Mouse (Mus musculus): ENCODE measurements around the gene Pole3. TPM values are rescaled to one million over a fixed set of nuclear protein-coding genes. Genes with fewer than 3 reads are reported as not detected.

The Pole3 gene
- total and polyA plus RNA-seq, 3 experiments, result 36.3 to 73.9 (median 37.2) TPM

DNA sequence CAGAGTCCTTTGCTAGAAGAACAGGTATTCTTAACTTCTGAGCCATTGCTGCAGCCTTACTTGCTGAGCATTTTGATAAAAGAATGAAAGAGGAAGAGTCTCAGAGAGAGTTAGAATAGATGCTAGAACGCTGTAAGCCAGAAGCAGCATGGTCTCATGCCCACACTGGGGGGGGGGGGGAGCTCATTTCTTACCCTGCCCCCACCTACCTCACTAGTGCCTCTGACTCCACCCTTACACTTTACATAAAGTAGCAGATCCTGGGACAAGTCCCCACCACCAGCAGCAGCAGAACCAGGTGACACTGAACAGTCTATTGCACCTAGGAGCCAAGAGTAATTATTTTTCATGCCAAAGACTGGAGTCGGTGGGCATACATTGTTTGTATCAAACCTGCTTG is 49.7 kb downstream of the Pole3 start:
- ATAC-seq (ENCODE audit: extremely low read depth, insufficient number of reproducible peaks, low FRiP score, poor library complexity, severe bottlenecking), result no peak
- TF ChIP-seq GATA2 (IDR thresholded peaks at IDR 0.05; ENCODE audit: borderline replicate concordance, low read depth, low read length) (no peak), POLR2AphosphoS5 (IDR thresholded peaks at IDR 0.05; ENCODE audit: insufficient replicate concordance, low read depth, low read length) (no peak), CTCF (IDR thresholded peaks at IDR 0.05; ENCODE audit: low read depth, low read length) (no peak), TAL1 (conservative IDR thresholded peaks at IDR 0.05; ENCODE audit: low read depth, low read length) (no peak), GATA1 (IDR thresholded peaks at IDR 0.05; ENCODE audit: borderline replicate concordance, low read length) (no peak)
- Histone ChIP-seq H3K4me3 (ENCODE audit: low read depth, low read length) (no peak overlapping the region), H3K27me3 (ENCODE audit: insufficient read depth, low read length) (0 out of 2 replicates have a peak, but pooled peaks cover 2% of the 10 kb centered on the region), H3K9me3 (replicated peaks) (no peaks in the 10 kb centered on the region), H3K4me1 (ENCODE audit: insufficient read depth, low read depth, low read length) (peaks cover 13% of the 10 kb centered on the region), H3K36me3 (replicated peaks) (no peaks in the 10 kb centered on the region)
- no peak for DNase-seq (ENCODE audit: low spot score)

Other genes starting within 250 kb of the Pole3 start
- gene Fkbp15, start 164.5 kb downstream of the Pole3 start, total RNA-seq (2014; fragmentation: Nextera tagmentation), result 54.2 and 60.9 TPM in 2 replicates
- gene Fkbp15, start 164.5 kb downstream of the Pole3 start, total RNA-seq (2017), result 60.0 and 60.3 TPM in 2 replicates
- 14.5 and 16.7 TPM in 2 replicates for gene Fkbp15, start 164.5 kb downstream of the Pole3 start, polyA plus RNA-seq (2012)
- gene Slc31a1, start 164.3 kb downstream of the Pole3 start, total RNA-seq (2014; fragmentation: Nextera tagmentation), result 46.4 and 47.5 TPM in 2 replicates
- gene Slc31a1, start 164.3 kb downstream of the Pole3 start, total RNA-seq (2017), result 25.7 and 30.4 TPM in 2 replicates
- 2.2 and 3.4 TPM in 2 replicates for gene Slc31a1, start 164.3 kb downstream of the Pole3 start, polyA plus RNA-seq (2012)
- gene Cdc26, start 116.4 kb downstream of the Pole3 start, total RNA-seq (2014; fragmentation: Nextera tagmentation), result 120 and 128 TPM in 2 replicates
- 120 and 148 TPM in 2 replicates for gene Cdc26, start 116.4 kb downstream of the Pole3 start, total RNA-seq (2017)
- 9.6 and 44.1 TPM in 2 replicates for gene Cdc26, start 116.4 kb downstream of the Pole3 start, polyA plus RNA-seq (2012)
- 23.0 and 26.8 TPM in 2 replicates for gene Prpf4, start 116.3 kb downstream of the Pole3 start, total RNA-seq (2014; fragmentation: Nextera tagmentation)
- gene Prpf4, start 116.3 kb downstream of the Pole3 start, total RNA-seq (2017), result 21.5 and 23.1 TPM in 2 replicates
- 2.5 and 4.1 TPM in 2 replicates for gene Prpf4, start 116.3 kb downstream of the Pole3 start, polyA plus RNA-seq (2012)
- not detected in 2 replicates for gene Rnf183, start 89.8 kb downstream of the Pole3 start, total RNA-seq (2014; fragmentation: Nextera tagmentation)
- not detected in 2 replicates for gene Rnf183, start 89.8 kb downstream of the Pole3 start, total RNA-seq (2017)
- 0.13 TPM in 1 of 2 replicates, not detected in the other for gene Rnf183, start 89.8 kb downstream of the Pole3 start, polyA plus RNA-seq (2012)
- 1.7 and 1.8 TPM in 2 replicates for gene Wdr31, start 54.2 kb downstream of the Pole3 start, total RNA-seq (2014; fragmentation: Nextera tagmentation)
- 0.70 and 2.0 TPM in 2 replicates for gene Wdr31, start 54.2 kb downstream of the Pole3 start, total RNA-seq (2017)
- 0.52 and 0.58 TPM in 2 replicates for gene Wdr31, start 54.2 kb downstream of the Pole3 start, polyA plus RNA-seq (2012)
- 0.53 TPM in 1 of 2 replicates, not detected in the other for gene Bspry, start 45.0 kb downstream of the Pole3 start, total RNA-seq (2014; fragmentation: Nextera tagmentation)
- gene Bspry, start 45.0 kb downstream of the Pole3 start, total RNA-seq (2017), result 0.06 and 0.11 TPM in 2 replicates
- 0.09 TPM in 1 of 2 replicates, not detected in the other for gene Bspry, start 45.0 kb downstream of the Pole3 start, polyA plus RNA-seq (2012)
- gene Hdhd3, start 21.6 kb downstream of the Pole3 start, total RNA-seq (2014; fragmentation: Nextera tagmentation), result 1.8 and 2.3 TPM in 2 replicates
- gene Hdhd3, start 21.6 kb downstream of the Pole3 start, total RNA-seq (2017), result 1.3 and 1.7 TPM in 2 replicates
- 1.7 and 3.0 TPM in 2 replicates for gene Hdhd3, start 21.6 kb downstream of the Pole3 start, polyA plus RNA-seq (2012)
- gene Alad, start 5.2 kb downstream of the Pole3 start, total RNA-seq (2014; fragmentation: Nextera tagmentation), result 81.6 and 123 TPM in 2 replicates
- gene Alad, start 5.2 kb downstream of the Pole3 start, total RNA-seq (2017), result 49.4 and 53.1 TPM in 2 replicates
- 196 and 200 TPM in 2 replicates for gene Alad, start 5.2 kb downstream of the Pole3 start, polyA plus RNA-seq (2012)
- 0.53 TPM in 1 of 2 replicates, not detected in the other for gene 4933430I17Rik, start 301 bp upstream of the Pole3 start, total RNA-seq (2014; fragmentation: Nextera tagmentation)
- gene 4933430I17Rik, start 301 bp upstream of the Pole3 start, total RNA-seq (2017), result 0.27 and 0.29 TPM in 2 replicates
- gene 4933430I17Rik, start 301 bp upstream of the Pole3 start, polyA plus RNA-seq (2012), result 0.05 TPM in 1 of 2 replicates, not detected in the other
- gene Rgs3, start 34.8 kb upstream of the Pole3 start, total RNA-seq (2014; fragmentation: Nextera tagmentation), result not detected in 2 replicates
- gene Rgs3, start 34.8 kb upstream of the Pole3 start, total RNA-seq (2017), result 0.16 and 0.23 TPM in 2 replicates
- not detected in 2 replicates for gene Rgs3, start 34.8 kb upstream of the Pole3 start, polyA plus RNA-seq (2012)